Mouse (Mus musculus): ENCODE results near the gene Scoc. TPM values are rescaled to one million over a fixed set of nuclear protein-coding genes. Genes with fewer than 3 reads are reported as not detected.

The Scoc gene
- 278 and 296 TPM in 2 replicates for polyA plus RNA-seq (2014; fragmentation: Nextera tagmentation; extraction: Ambion mirVana)

DNA sequence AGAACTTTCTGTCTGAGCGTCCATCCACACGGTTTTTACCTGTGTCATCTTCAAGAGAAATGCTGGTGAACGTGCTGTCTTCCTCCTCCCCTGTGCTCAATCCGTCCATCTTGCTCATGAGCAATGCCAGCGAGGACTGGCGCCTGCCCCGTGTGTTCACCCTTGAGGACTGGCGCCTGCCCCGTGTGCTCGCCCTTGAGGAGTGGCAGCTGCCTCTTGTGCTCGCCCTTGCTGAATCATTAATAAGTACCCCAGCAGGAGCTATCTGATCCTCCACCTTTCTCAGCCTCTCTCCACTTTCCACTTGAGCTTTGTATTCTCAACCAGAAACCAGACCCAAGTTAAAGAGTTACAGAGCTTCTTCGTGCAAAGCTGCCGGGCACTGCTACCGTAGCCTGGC lies at the start of gene Scoc:
Gene Scoc (minus strand): TSS at position 170 of the 400 bp plus-strand sequence.
- H3K27me3 ChIP-seq (ENCODE audit: control insufficient read depth, insufficient read depth, low read length), result no peaks in the 10 kb centered on the region
- WGBS, result 88% methylated on average over 14 of the region's 14 CpGs
- H3K9me3 ChIP-seq (ENCODE audit: control insufficient read depth, low read length), result no peaks in the 10 kb centered on the region
- no peak within 1 kb of the TSS for H3K9ac ChIP-seq (replicated peaks; ENCODE audit: low read length)
- no peaks in the 10 kb centered on the region for H3K36me3 ChIP-seq (ENCODE audit: control insufficient read depth, insufficient read depth, low read length)
- H3K4me2 ChIP-seq (ENCODE audit: low read length), result no peak within 1 kb of the TSS
- H3K4me1 ChIP-seq (ENCODE audit: control insufficient read depth, insufficient read depth, low read length), result no peaks in the 10 kb centered on the region
- H3K27ac ChIP-seq (replicated peaks; ENCODE audit: low read depth, low read length), result no peak within 1 kb of the TSS
- ATAC-seq (ENCODE audit: low FRiP score, low TSS enrichment) (no peak), DNase-seq (no peak)
- no peak within 1 kb of the TSS for H3K4me3 ChIP-seq (replicated peaks; ENCODE audit: low read depth, low read length)

DNA sequence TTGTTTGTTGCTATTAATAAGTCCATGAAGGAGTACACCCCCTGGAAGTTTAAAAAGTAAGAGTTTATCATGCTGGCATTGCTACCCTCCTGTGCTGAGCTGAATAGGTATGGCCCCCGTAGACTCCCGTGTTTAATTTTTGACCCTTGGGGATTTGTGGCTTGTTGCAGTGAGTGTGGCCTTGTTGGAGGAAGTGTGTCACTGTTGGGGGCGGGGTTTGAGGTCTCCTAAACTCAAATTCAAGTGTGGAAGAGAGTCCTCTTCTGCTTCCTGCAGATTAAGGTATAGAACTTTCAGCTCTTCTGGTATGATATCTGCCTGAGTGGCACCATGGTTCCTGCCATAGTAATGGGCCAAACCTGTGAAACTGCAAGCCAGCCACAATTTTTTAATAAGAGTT lies 1.4 kb upstream of the Scoc start:
- Histone ChIP-seq H3K4me3 (replicated peaks; ENCODE audit: low read depth, low read length) (no peak overlapping the region), H3K4me2 (ENCODE audit: low read length) (no peak overlapping the region), H3K9ac (replicated peaks; ENCODE audit: low read length) (no peak overlapping the region), H3K36me3 (ENCODE audit: control insufficient read depth, insufficient read depth, low read length) (no peaks in the 10 kb centered on the region), H3K4me1 (ENCODE audit: control insufficient read depth, insufficient read depth, low read length) (no peaks in the 10 kb centered on the region), H3K27ac (replicated peaks; ENCODE audit: low read depth, low read length) (no peak overlapping the region), H3K9me3 (ENCODE audit: control insufficient read depth, low read length) (no peaks in the 10 kb centered on the region), H3K27me3 (ENCODE audit: control insufficient read depth, insufficient read depth, low read length) (no peaks in the 10 kb centered on the region)
- DNase-seq (no peak), ATAC-seq (ENCODE audit: low FRiP score, low TSS enrichment) (no peak)
- WGBS, result 69% methylated on average over 3 of the region's 3 CpGs

DNA sequence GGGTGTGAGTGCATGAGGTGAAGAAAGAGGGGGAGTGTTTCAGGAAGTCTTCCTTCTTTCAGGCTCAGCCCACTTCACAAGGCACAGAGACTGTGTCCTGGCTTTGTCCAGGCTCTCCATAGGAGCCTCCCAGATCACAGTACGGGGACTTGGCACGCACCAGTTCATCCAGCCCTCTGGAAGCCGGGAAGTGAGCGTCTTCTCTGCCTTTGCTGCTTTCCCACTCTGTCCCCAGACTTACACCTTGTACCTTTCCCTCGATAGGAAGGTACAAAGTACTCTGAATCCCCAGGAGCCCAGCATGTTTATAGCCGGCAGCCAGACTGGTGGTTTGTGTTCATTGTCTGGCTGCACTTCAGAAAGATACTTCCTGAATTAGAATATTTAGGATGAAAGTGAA lies 1.1 kb downstream of the Scoc start:
- DNase-seq (peak; percentile 6), ATAC-seq (ENCODE audit: low FRiP score, low TSS enrichment) (no peak)
- no peaks in the 10 kb centered on the region for H3K36me3 ChIP-seq (ENCODE audit: control insufficient read depth, insufficient read depth, low read length)
- H3K4me3 ChIP-seq (replicated peaks; ENCODE audit: low read depth, low read length), result no peak overlapping the region
- H3K9me3 ChIP-seq (ENCODE audit: control insufficient read depth, low read length), result no peaks in the 10 kb centered on the region
- H3K27ac ChIP-seq (replicated peaks; ENCODE audit: low read depth, low read length), result no peak overlapping the region
- 46% methylated on average over 6 of the region's 6 CpGs for WGBS
- no peak overlapping the region for H3K9ac ChIP-seq (replicated peaks; ENCODE audit: low read length)
- no peaks in the 10 kb centered on the region for H3K27me3 ChIP-seq (ENCODE audit: control insufficient read depth, insufficient read depth, low read length)
- no peak overlapping the region for H3K4me2 ChIP-seq (ENCODE audit: low read length)
- no peaks in the 10 kb centered on the region for H3K4me1 ChIP-seq (ENCODE audit: control insufficient read depth, insufficient read depth, low read length)

DNA sequence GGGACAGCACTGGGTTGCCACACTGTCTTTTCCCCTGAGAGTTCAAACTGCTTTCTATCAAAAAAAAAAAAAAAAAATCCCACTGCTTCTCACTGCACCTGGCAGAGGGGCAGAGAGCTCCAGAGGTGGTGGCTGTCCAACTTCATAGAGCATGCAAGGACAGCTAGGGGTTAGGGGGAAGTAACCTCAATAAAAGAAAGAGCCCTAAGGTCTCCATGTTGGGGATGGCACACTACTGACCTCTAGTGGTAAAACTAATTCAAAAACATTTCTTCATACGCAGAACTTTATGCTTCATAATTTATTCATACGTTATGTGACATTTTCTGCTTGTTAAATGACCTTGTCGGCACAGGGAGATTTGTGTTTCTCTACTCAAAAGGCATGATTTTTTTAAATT lies 7.1 kb downstream of the Scoc start:
- 20% methylated on average over 3 of the region's 3 CpGs for WGBS
- no peak overlapping the region for H3K4me2 ChIP-seq (ENCODE audit: low read length)
- DNase-seq (peak; percentile 79), ATAC-seq (ENCODE audit: low FRiP score, low TSS enrichment) (no peak)
- H3K9me3 ChIP-seq (ENCODE audit: control insufficient read depth, low read length), result no peaks in the 10 kb centered on the region
- no peaks in the 10 kb centered on the region for H3K36me3 ChIP-seq (ENCODE audit: control insufficient read depth, insufficient read depth, low read length)
- H3K9ac ChIP-seq (replicated peaks; ENCODE audit: low read length), result no peak overlapping the region
- no peaks in the 10 kb centered on the region for H3K4me1 ChIP-seq (ENCODE audit: control insufficient read depth, insufficient read depth, low read length)
- H3K27ac ChIP-seq (replicated peaks; ENCODE audit: low read depth, low read length), result no peak overlapping the region
- H3K27me3 ChIP-seq (ENCODE audit: control insufficient read depth, insufficient read depth, low read length), result no peaks in the 10 kb centered on the region
- no peak overlapping the region for H3K4me3 ChIP-seq (replicated peaks; ENCODE audit: low read depth, low read length)

DNA sequence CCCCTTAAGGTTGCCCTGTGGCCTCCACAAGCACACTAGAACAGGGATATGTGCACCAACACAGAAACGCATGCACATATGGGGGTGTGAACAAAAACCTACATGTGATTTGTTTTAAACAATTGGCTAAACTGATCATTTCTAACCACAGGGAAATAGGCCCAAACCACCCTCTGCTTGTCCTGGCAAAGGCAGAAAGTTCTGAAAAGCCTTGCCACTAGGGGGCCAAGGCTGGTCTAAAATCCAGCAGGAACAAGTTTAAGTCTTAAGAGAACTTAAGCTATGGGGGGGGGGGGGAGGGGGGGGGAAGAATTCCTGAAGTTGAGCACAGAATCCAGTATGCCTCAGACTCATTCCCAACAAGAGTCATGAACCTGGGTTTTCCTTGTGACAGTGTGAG lies 8.2 kb downstream of the Scoc start:
- Histone ChIP-seq H3K4me2 (ENCODE audit: low read length) (no peak overlapping the region), H3K4me3 (replicated peaks; ENCODE audit: low read depth, low read length) (no peak overlapping the region), H3K27me3 (ENCODE audit: control insufficient read depth, insufficient read depth, low read length) (no peaks in the 10 kb centered on the region), H3K9ac (replicated peaks; ENCODE audit: low read length) (no peak overlapping the region), H3K27ac (replicated peaks; ENCODE audit: low read depth, low read length) (no peak overlapping the region), H3K9me3 (ENCODE audit: control insufficient read depth, low read length) (no peaks in the 10 kb centered on the region), H3K4me1 (ENCODE audit: control insufficient read depth, insufficient read depth, low read length) (no peaks in the 10 kb centered on the region), H3K36me3 (ENCODE audit: control insufficient read depth, insufficient read depth, low read length) (no peaks in the 10 kb centered on the region)
- 78% methylated on average over 1 of the region's 1 CpGs for WGBS
- ATAC-seq (ENCODE audit: low FRiP score, low TSS enrichment) (no peak), DNase-seq (peak; percentile 43)

DNA sequence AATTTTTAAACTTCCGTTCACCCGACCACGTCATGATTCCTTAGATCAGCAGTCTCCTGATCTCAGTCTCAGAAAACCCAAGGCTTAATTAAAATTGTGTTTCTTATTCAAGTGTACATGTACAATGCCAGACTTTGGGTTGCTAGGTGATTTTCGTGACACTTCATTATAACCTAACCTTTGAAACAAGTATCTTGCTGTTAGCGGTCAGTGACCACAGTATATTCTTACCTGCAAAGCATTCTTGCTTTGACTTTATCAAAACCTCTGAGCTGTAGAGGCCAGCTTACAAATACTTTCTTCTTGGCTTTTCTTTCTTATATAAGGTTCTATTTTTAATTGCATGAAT lies 15.2 kb downstream of the Scoc start:
- WGBS, result 22% methylated on average over 5 of the region's 5 CpGs
- Histone ChIP-seq H3K4me2 (ENCODE audit: low read length) (peak overlapping the region; percentile 83), H3K27ac (replicated peaks; ENCODE audit: low read depth, low read length) (peak overlapping the region; percentile 94), H3K4me1 (ENCODE audit: control insufficient read depth, insufficient read depth, low read length) (peaks cover 23% of the 10 kb centered on the region), H3K36me3 (ENCODE audit: control insufficient read depth, insufficient read depth, low read length) (no peaks in the 10 kb centered on the region; the same call in 1 of the 2 replicates), H3K9ac (replicated peaks; ENCODE audit: low read length) (peak overlapping the region; percentile 66), H3K27me3 (ENCODE audit: control insufficient read depth, insufficient read depth, low read length) (no peaks in the 10 kb centered on the region), H3K9me3 (ENCODE audit: control insufficient read depth, low read length) (no peaks in the 10 kb centered on the region), H3K4me3 (replicated peaks; ENCODE audit: low read depth, low read length) (peak overlapping the region; percentile 91)
- DNase-seq, result no peak
- ATAC-seq (ENCODE audit: low FRiP score, low TSS enrichment), result 0 out of 2 replicates have a peak, but pooled peaks have one; percentile 7

DNA sequence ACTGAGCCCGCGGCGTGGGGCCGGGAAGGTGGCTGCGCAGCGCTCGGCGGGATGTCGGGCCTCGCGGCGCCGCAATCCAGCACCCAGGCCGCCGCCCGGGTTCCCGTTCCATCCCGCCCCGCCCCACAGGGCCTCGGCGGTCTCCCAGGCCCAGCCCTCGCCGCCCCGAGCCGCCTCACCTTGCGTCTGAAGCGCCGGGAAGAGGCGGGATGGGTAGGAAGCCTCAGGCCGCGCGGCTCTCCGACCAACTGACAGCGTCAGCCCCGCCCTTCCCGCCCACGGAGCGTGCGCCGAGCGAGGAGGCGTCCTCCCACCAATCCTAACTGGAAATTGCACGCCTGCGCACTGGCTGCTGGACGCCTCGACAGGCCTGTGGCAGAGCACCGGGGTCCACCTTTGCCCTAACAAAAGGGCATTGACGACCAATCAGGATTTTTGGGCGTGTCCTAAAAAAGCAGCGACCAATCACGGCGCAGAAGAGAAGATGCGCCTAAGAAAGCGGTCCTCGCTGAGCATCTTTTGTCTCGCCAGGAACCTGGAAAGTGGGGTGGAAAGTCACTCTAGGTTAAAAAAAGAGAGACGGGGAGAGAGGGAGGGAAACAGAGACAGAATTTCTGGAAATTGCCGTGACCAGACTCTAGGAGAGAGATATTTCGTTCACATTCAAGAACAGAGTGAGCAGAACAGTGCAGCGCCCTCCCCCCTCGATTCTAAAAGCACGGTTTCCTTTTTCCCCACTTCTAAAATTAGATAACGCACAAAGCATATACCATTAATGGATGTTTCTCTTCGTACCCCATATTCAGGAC lies 15.7 kb downstream of the Scoc start:
- H3K9ac ChIP-seq (replicated peaks; ENCODE audit: low read length), result peak overlapping the region; percentile 95
- no peaks in the 10 kb centered on the region for H3K27me3 ChIP-seq (ENCODE audit: control insufficient read depth, insufficient read depth, low read length)
- H3K4me3 ChIP-seq (replicated peaks; ENCODE audit: low read depth, low read length), result peak overlapping the region; percentile 91
- WGBS, result under 1% methylated on average over 64 of the region's 64 CpGs
- peaks cover 23% of the 10 kb centered on the region for H3K4me1 ChIP-seq (ENCODE audit: control insufficient read depth, insufficient read depth, low read length)
- H3K9me3 ChIP-seq (ENCODE audit: control insufficient read depth, low read length), result no peaks in the 10 kb centered on the region
- peak; percentile 100 for ATAC-seq (ENCODE audit: low FRiP score, low TSS enrichment)
- peak; percentile 100 for DNase-seq
- H3K27ac ChIP-seq (replicated peaks; ENCODE audit: low read depth, low read length), result peak overlapping the region; percentile 94
- H3K36me3 ChIP-seq (ENCODE audit: control insufficient read depth, insufficient read depth, low read length), result peaks cover 5% of the 10 kb centered on the region
- H3K4me2 ChIP-seq (ENCODE audit: low read length), result peak overlapping the region; percentile 83

DNA sequence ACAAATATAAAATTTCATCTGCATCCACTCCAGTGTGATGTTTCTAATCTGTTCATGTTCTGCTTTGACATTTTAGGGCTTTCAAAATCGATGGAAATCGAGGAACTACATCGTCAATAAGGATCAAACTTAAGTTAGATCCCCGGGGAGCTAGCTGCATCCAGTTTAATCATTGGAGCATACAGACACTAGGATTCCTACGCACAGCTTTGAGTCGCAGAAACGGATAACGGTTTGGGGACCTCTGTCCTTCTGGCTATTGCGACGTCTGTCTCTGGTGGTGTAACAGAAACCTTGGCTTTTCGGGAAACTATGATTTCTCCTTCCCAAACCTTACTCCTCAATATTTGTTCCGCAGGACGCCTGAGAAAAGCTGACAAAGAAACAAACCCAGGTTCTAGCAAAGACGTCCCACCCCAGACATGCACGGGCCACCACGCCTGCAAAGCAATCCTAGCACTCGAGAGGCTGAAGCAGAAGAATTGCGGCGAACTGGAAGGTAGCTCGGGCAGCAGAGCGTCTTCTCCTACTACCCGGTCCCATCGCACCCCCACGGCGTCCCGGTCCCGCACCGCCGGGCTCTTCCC lies 16.4 kb downstream of the Scoc start:
- DNase-seq, result peak; percentile 64
- ATAC-seq (ENCODE audit: low FRiP score, low TSS enrichment), result no peak

DNA sequence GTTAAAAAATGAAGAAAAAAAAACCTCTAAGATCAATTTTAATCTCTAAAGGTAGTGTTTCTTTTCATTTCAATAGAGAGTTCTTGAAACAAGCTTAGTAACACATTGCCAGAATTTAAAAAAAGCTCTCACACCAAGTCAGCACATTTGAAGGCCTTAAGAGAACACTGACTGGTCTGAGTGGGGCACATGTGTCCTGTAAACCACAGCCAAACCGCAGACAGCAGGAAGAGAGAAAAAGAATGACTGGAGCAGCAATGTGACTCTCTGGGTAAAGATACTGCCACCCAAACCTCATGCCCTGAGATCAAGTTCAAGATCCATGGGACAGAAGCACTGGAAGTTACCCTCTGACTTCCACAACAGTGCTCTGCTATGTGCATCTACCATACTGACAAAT lies 21.1 kb downstream of the Scoc start:
- Histone ChIP-seq H3K27me3 (ENCODE audit: control insufficient read depth, insufficient read depth, low read length) (no peaks in the 10 kb centered on the region), H3K9ac (replicated peaks; ENCODE audit: low read length) (no peak overlapping the region), H3K27ac (replicated peaks; ENCODE audit: low read depth, low read length) (no peak overlapping the region), H3K36me3 (ENCODE audit: control insufficient read depth, insufficient read depth, low read length) (peaks cover 34% of the 10 kb centered on the region), H3K4me3 (replicated peaks; ENCODE audit: low read depth, low read length) (no peak overlapping the region), H3K4me1 (ENCODE audit: control insufficient read depth, insufficient read depth, low read length) (peaks cover 17% of the 10 kb centered on the region), H3K4me2 (ENCODE audit: low read length) (no peak overlapping the region), H3K9me3 (ENCODE audit: control insufficient read depth, low read length) (no peaks in the 10 kb centered on the region)
- DNase-seq (no peak), ATAC-seq (ENCODE audit: low FRiP score, low TSS enrichment) (no peak)
- WGBS, result 85% methylated on average over 1 of the region's 1 CpGs

More for the DNA sequence above, 16.4 kb downstream of the Scoc start:
- H3K4me2 ChIP-seq (ENCODE audit: low read length), result peak overlapping the region; percentile 59
- peak overlapping the region; percentile 91 for H3K4me3 ChIP-seq (replicated peaks; ENCODE audit: low read depth, low read length)
- WGBS, result 1% methylated on average over 29 of the region's 29 CpGs
- H3K27me3 ChIP-seq (ENCODE audit: control insufficient read depth, insufficient read depth, low read length), result no peaks in the 10 kb centered on the region
- peaks cover 12% of the 10 kb centered on the region for H3K36me3 ChIP-seq (ENCODE audit: control insufficient read depth, insufficient read depth, low read length)
- H3K9ac ChIP-seq (replicated peaks; ENCODE audit: low read length), result peak overlapping the region; percentile 95
- peaks cover 23% of the 10 kb centered on the region for H3K4me1 ChIP-seq (ENCODE audit: control insufficient read depth, insufficient read depth, low read length)
- peak overlapping the region; percentile 94 for H3K27ac ChIP-seq (replicated peaks; ENCODE audit: low read depth, low read length)
- no peaks in the 10 kb centered on the region for H3K9me3 ChIP-seq (ENCODE audit: control insufficient read depth, low read length)

All from midbrain, embryonic 14.5 days (tissue).